Comparison of ENCODE assay signal across 27 mouse cellular contexts in genomic region chr4:78565356-78565755, GRCm38 (mm10).
A peak's percentile ranks its signal among the peaks of the same experiment; 100 is the strongest.
DNase-seq lines count a peak whose midpoint lies in the region; ATAC-seq and TF ChIP-seq lines count a peak whose summit lies in the region.
"Had no signal": no experiment of that assay in that cellular context is flagged by ENCODE, and none has a peak within 500 bp of the region (broad histone marks: within the 10 kb centered on the region; RNA-seq: fewer than 3 reads in every experiment).

No protein-coding gene starts in this region.

- no peak overlapping the region for H3K4me3 ChIP-seq in intestine, embryonic 15.5 days (replicated peaks)
- H3K4me3 ChIP-seq: forebrain, embryonic 12.5 days; heart, embryonic 12.5 days; hindbrain, embryonic 10.5 days; limb, embryonic 15.5 days; lung, embryonic 15.5 days; megakaryocyte, embryonic 14.5 days; midbrain, embryonic 13.5 days had no signal

- H3K4me2 ChIP-seq in intestine, embryonic 15.5 days (replicated peaks): no peak overlapping the region
- H3K4me2 ChIP-seq: forebrain, embryonic 12.5 days; heart, embryonic 12.5 days; limb, embryonic 15.5 days; lung, embryonic 15.5 days; midbrain, embryonic 13.5 days had no signal

- H3K9me3 ChIP-seq in intestine, embryonic 15.5 days: no peaks in the 10 kb centered on the region
- H3K9me3 ChIP-seq: forebrain, embryonic 12.5 days; heart, embryonic 12.5 days; hindbrain, embryonic 10.5 days; limb, embryonic 15.5 days; lung, embryonic 15.5 days; megakaryocyte, embryonic 14.5 days; midbrain, embryonic 13.5 days had no signal

- H3K4me1 ChIP-seq in intestine, embryonic 15.5 days (replicated peaks): no peaks in the 10 kb centered on the region
- H3K4me1 ChIP-seq: forebrain, embryonic 12.5 days; heart, embryonic 12.5 days; hindbrain, embryonic 10.5 days; limb, embryonic 15.5 days; lung, embryonic 15.5 days; megakaryocyte, embryonic 14.5 days; midbrain, embryonic 13.5 days had no signal

- H3K27ac ChIP-seq in intestine, embryonic 15.5 days: no peak overlapping the region
- H3K27ac ChIP-seq: forebrain, embryonic 12.5 days; hindbrain, embryonic 10.5 days; limb, embryonic 15.5 days; liver, embryonic 14.5 days; lung, embryonic 15.5 days; midbrain, embryonic 13.5 days; stomach, postnatal 0 days had no signal

- DNase-seq in cerebellum, postnatal 14 days: peak; percentile 38 to 42
- DNase-seq in layer of hippocampus, adult 18-20 months (ENCODE audit: low spot score in 2 of 2): peak; percentile 4 to 52
- DNase-seq in layer of hippocampus, adult 9-10 months (ENCODE audit: low spot score): no peak
- peak; percentile 59 for DNase-seq in brain, embryonic 14.5 days (ENCODE audit: low read depth)
- DNase-seq in ovary, postnatal 14 days (ENCODE audit: low spot score): no peak
- DNase-seq: B cell, adult 2 months; cerebellum, adult 9-10 months; gastrocnemius, postnatal 10 days; heart, postnatal 10 days; kidney, adult 9 months; kidney, postnatal 14 days; lung, postnatal 36 days had no signal

- H3K9ac ChIP-seq in intestine, embryonic 15.5 days: no peak overlapping the region
- H3K9ac ChIP-seq: forebrain, embryonic 12.5 days; heart, embryonic 12.5 days; limb, embryonic 15.5 days; liver, embryonic 14.5 days; lung, embryonic 15.5 days; midbrain, embryonic 13.5 days had no signal

- no peak for TF ChIP-seq CTCF in brain, embryonic 14.5 days (IDR thresholded peaks at IDR 0.05; ENCODE audit: borderline replicate concordance, extremely low read depth, insufficient read depth, insufficient read length)

- TF ChIP-seq POLR2A in brain, embryonic 14.5 days (IDR thresholded peaks at IDR 0.05; ENCODE audit: borderline replicate concordance, extremely low read depth, insufficient read depth, insufficient read length, poor library complexity, severe bottlenecking): no peak

- WGBS in intestine, embryonic 15.5 days: 82% methylated on average over 2 of the region's 2 CpGs

- ATAC-seq in cerebellum, adult (ENCODE audit: insufficient number of reproducible peaks, low FRiP score, low TSS enrichment): no peak
- no peak for ATAC-seq in intestine, embryonic 15.5 days
- ATAC-seq: hindbrain, embryonic 16.5 days; intestine, embryonic 16.5 days; midbrain, embryonic 13.5 days had no signal

- no peaks in the 10 kb centered on the region for H3K27me3 ChIP-seq in intestine, embryonic 15.5 days (replicated peaks)
- H3K27me3 ChIP-seq: CH12.LX; forebrain, embryonic 12.5 days; heart, embryonic 12.5 days; limb, embryonic 15.5 days; lung, embryonic 15.5 days; megakaryocyte, embryonic 14.5 days; midbrain, embryonic 13.5 days had no signal

- no peaks in the 10 kb centered on the region for H3K36me3 ChIP-seq in intestine, embryonic 15.5 days
- H3K36me3 ChIP-seq: forebrain, embryonic 12.5 days; G1E; heart, embryonic 12.5 days; hindbrain, embryonic 10.5 days; limb, embryonic 15.5 days; lung, embryonic 15.5 days; midbrain, embryonic 13.5 days had no signal

Comparison
In these comparisons a context has a peak if more than half of its experiments do, and no peak if none do; other contexts are left out.
1. DNase-seq: peak in cerebellum, postnatal 14 days (2 of 2), layer of hippocampus, adult 18-20 months (2 of 2) and brain, embryonic 14.5 days (single experiment); none in layer of hippocampus, adult 9-10 months (single experiment) and ovary, postnatal 14 days (single experiment).